Mouse (Mus musculus) layer of hippocampus, postnatal 25 days (tissue): Measurements from ENCODE around the gene Spata3. TPM values are rescaled to one million over a fixed set of nuclear protein-coding genes. Genes with fewer than 3 reads are reported as not detected.
"Not testable (repeated sequence)": the region's sequence is repeated elsewhere in the genome, so short reads cannot be mapped to it uniquely, and the experiment has no call there.

ENCODE experiments used
- DNase-seq, 2 experiments: peaks; one replicate each; pipeline ENCODE4 v3.0.0; 2022; ENCODE audit warnings: mixed read lengths in 2 of 2, low spot score in 1 of 2; ENCODE audit errors: extremely low spot score in 1 of 2
- total RNA-seq, 2 experiments: library from RNA; stranded (reverse); gene quantifications; 2 replicates each; pipeline ENCODE4 v1.2.3; 2021

Gene Spata3
- total RNA-seq = 1 to 10 TPM; 1.0 to 1.2 TPM

DNA sequence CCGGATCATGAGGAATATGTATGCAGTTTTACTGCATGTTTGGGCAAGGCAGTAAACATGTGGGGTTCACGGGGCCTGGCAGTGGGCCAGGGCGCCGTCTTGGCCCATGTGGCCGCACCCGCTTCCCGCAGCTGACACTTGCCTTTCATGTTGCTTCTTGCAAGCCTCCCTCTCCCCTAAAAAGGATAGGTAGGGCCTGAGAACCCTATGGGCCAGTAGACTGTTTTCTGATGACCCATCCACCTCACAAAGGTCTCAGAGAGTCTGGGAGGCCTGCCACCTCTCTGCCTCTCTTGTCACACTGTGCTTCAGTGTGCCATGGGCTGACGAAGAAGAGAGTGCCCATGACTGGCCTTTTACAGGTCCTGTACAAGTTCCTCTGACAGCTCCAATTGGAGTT is at the start of gene Spata3:
Gene Spata3 (plus strand): TSS at position 301 of the 400 bp plus-strand sequence.
- no peak for DNase-seq

DNA sequence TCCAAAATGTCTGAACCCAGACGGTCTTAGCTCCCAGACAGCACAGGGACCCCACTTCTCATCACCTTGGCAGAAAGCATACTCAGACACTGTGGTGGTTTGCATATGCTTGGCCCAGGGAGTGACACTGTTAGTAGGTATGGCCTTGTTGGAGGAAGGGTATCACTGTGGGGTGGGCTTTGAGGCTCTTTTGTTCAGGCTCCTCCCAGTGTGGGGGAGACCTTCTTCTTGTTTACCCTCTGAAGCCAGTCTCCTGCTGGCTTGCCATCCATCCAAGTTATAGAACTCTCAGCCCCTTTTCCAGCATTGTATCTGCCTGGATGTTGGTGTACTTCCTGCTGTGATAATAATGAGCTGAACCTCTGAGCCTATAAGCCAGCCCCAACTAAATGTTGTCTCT is 47.5 kb upstream of the Spata3 start:
- DNase-seq = no peak

DNA sequence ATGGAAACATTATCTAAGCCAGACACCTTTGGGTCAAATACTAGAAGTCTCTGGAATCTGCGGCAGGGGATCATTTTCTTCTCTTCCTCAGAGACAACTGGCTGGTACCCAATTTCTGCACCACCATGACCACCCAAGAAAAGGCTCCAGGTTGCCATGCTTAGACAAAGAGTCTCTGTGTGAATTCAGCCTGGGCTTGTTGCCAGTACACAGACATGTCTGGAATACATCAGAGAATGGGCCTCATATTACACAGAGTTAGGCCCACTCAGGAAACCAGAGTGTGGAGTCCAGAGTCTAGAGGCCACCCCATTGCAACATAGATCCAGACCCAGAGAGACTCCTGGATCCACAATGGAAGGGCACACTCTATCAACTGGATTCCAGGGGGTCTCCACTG is 47.1 kb upstream of the Spata3 start:
- DNase-seq = no peak

DNA sequence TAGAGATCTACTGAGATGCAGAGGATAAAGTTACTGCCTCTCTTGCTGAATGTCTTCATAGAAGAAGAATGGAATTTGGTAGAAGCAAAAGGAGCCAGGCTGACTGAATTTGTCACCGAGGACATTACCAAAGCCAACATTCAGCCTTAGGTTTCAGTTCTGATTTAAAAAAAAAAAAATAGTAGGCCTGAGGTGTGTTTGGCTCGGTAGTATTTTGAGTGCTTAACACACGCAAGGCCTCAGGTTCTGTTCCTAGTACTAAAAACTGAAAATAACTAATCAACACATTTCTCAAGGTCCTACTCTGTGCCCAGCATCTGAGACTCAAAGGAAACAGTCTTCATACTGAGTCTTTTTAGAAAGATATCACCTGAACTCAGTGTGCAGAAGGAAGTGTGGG is 45.5 kb upstream of the Spata3 start:
- no peak for DNase-seq

DNA sequence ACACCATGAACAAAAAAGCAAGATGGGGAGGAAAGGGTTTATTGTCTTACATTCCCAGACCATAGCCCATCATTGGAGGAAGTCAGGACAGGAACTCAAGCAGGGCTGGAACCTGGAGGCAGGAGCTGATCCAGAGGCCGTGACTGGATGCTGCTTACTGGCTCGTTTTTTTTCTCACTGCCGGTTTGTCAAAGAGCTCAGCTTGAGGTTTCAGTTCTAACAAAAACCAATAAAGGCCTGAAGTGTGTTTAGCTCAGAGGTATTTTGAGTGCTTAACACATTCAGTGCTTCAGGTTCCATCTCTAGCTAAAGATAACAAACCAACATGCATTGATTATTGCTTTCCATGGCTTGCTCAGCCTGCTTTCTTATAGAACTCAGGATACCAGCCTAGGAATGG is 44.3 kb upstream of the Spata3 start:
- no peak for DNase-seq

DNA sequence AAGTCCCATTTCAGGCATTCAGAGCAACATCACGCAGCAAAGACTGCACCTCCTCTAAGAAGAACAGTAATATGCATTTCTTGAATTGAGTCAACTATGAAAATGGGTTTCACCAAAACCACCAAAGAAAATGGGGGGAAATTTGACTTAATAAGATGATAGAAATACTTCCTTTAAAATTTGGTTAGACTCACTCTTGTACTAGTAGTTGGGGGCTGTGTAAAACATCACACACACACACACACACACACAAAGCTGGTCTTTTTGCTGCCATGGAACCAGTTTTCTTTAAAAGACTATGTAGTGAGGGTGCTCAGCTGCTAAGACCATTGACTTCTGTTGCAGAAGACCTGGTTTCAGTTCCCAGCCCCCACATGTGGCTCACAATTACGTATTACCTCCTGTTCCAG is 43.1 kb upstream of the Spata3 start:
- DNase-seq = no peak

DNA sequence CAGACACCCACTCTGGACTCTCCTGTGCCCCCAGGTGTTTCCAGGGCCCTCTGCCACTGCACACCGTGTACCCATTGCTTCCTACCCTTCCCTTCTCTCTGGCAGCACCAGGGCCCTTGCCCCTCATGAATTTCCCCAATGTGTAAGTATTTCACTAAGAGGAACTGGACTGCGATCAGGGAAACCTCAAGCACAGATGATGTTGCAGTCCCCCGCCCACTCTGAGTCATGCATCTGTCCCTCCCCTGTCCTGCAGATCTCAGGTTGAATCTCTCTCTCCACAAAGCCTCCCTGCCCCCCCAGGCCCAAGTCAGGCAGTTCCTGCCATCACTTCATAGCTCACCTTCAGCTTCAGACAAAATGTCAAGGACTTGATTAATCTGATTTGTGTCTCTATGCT is 38.9 kb upstream of the Spata3 start:
- DNase-seq = no peak

DNA sequence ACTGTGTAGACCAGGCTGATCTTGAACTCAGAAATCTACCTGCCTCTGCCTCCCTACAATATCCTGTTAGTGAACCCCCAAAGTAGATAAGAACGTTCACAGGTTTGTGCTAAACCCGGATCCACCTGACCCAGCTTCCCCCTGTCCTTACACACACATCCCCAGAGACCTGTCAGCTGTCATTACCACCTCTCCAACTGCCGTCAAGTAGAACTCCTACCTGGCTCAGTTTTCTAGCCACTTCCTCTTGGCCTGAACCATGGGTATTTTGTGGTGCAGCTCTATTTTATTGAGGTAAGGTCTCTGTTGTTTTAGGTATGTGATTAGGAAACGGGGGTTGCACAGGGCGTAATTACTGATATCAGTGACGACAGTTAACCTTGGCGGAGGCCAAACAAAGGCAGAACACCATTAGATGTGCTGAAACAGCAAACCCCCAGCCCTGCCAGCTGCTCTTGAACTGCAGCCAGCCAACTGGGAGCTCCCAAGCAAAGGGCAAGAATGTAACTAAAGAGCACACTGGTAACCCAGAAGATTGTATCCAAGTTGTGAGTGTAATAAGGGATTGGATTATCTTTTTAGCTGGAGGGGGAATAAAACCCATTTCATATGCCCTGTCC is 34.8 kb upstream of the Spata3 start:
- no peak for DNase-seq

DNA sequence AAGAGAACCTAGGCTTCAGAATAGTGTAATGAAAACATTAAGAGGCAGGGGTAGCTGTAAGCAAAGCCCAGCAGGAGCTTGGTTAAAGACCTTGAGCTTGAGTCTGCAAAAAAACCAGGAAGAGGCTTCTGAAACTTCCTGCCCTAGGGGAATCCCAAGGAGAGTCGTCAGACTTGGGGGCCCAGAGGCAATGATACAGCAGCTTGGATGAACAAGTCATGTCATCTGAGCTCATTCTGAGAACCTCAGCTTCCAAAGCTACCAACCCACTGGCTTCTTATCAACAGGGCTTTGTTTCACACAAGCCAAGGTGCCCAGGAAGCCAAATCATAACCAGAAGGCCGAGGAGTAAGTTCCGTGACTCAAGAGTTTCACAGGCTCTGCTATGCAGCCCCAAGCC is 30.8 kb upstream of the Spata3 start:
- DNase-seq = no peak

DNA sequence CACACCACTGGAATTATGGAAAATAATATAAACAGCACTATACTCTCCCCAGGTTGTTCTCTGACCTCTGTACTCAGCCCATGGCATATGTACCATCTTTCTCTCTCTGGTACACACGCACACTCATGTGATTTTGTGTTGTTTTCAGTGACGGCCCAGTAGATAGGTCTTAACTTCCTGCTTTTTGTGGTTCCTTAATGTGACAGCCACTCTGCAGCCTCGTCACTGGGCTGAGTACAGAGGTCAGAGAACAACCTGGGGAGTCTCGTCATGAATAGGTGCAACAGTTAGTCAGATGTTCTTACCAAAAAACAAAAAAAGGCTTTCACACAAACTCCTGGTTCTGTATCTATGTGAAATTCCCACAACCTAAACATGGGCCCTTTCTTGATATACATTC is 28.3 kb upstream of the Spata3 start:
- no peak for DNase-seq

DNA sequence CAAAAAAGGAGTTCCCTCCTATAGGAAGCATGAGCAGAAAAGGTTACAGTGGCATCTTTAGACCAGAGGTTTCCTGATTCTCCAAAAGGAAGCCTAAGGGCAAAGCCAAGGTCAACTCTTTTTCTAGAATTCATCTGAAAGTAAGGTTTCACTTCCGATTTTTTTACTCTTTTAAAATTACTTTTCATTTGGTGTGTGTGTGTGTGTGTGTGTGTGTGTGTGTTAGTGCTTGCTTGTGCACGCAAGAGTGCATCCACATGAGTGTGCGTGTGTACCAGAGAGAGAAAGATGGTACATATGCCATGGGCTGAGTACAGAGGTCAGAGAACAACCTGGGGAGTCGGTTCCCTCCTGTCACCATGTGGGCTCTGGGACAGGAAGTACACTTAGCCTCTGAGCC is 27.7 kb upstream of the Spata3 start:
- DNase-seq = not testable (repeated sequence)

DNA sequence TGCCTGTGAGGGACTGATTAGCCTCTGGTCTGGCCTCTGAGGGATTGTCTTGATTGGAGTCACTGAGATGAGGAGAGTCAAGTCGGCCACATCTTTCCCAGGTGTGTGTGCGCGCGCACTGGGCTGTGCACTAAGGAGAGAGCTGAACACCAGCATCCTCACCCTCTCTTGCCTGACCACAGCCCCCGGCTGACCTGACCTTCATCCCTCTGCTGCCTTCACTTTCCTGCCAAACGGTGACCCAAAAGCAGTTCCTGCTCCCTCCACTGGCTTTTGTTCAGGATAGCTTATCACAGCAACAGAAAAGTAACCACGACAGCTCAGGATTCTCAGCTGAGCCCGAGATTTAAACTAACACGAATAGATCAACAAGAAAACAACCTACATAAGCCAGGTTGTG is 24.4 kb upstream of the Spata3 start:
- DNase-seq = no peak

DNA sequence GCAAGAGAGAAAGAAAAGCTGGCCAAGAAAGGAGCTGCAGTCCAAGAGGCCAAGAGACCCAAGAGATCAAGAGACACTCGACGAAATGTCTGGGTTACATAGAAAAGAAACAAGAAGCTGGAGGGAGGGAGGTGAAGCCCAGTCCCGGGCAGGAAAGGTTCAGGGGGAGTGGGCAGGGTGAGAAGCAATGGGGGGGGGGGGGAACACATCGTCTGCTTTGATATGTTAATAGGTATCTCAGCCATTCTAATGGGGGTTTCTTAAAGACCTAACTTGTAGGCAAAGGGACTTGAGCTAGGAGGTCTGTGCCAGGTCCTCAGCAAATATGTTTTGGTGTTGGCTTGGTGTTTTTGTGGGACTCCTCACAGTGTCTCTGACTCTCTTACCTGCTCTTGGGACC is 23.1 kb upstream of the Spata3 start:
- no peak for DNase-seq

DNA sequence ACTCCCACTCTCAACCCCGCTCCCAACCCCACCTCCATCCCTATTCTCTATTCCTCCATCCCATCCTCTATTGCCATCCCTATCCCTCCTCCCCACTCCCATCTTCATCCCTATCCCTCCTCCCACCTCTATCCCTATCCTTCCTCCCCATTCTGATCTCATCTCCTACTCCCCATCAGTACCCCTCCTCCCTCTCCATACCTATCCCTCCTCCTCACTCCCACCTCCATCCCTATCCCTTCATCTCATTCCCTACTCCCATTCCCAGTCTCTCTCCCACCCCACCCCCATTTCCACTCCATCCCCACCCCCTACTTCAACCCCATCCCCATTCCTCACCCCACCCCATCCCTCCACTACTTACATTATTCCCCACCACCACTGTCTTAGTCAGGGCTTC is 19.4 kb upstream of the Spata3 start:
- no peak for DNase-seq

DNA sequence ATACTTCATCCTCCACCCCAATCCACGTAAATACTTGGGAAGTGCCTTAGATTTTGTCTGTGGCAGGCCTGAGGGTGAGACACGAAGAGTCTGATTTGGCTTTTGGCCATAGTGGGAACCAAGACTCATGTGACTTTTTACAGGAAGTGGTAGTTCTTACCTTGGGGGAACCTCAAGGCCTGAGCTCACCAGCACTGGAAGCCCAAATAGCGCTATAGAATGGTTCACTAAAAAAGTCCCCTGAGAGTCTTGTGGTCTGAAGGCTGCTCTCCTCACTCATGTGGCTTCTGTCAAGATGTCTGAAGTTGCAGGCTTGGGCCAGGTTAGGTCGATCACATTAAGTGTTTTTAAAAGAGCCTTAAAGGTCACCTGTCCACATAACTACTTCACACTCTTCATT is 18.6 kb upstream of the Spata3 start:
- DNase-seq = no peak

DNA sequence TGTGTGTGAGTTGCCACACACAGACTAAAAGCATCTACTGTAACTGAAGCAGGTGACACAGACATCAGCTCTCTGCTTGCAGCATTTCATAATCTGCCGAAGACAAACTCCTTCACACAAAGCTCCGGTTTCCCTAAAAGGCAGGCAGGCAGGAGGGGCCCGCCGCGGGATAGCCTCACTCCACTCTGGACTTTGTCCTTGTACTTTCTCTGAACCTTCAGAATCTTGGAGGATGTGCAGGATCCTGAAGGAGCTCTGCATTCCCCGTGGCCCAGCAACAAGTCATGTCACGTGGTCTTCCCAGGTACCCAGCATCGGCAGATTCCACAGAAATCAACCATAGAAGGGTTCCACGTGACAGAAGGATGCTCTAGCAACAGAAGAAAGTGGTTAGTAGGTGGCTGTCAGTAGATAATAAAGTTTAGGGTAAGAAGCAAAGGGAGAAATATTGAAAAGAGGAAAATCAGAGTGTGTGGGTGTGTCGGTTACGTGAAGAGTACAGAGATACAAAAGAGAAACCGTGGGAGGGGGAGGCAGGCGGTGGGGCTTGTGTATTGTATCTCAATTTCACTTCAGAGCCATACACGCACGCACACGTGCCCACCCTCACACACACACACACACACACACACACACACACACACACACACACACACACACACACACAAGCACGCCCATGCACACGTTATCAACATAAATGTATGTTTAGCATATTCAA is 16.6 kb upstream of the Spata3 start:
- DNase-seq = no peak

DNA sequence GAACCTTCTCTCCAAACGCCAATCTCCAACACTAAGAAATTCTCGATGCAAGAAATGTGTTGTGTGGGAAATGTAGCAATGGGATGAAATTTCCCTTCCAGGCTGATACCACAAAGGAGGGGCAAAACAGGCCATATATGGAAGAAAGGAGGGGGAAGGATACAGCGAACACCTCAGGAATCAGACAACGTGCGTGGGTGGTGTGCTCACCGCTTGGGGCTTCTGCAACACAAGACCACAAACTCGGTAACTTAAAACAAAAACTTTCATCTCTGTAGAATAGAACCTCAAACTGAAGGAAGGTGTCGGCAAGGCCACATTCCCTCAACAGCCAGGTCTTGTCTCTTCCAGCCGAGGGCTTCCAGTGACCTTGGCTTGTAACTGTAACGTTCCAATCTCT is 11.1 kb upstream of the Spata3 start:
- no peak for DNase-seq

DNA sequence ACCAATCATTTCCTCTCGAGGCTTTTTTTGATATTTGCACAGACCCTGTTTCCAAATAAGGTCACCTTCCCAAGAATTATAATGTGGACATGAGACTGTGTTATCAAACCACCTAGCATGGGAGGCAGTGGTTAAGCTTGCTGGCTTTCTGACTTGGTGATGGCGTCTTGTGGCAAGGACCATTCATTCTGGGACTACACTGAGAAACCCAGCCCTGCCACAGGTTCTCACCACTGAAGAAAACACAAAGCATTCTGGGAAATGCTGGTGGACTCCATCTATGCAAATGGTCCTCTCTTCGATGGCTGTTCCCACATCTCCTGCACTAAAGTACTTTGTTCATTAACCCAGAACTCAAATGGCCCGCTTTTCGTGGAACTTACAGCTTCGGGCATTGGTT is 10.6 kb upstream of the Spata3 start:
- DNase-seq = no peak

DNA sequence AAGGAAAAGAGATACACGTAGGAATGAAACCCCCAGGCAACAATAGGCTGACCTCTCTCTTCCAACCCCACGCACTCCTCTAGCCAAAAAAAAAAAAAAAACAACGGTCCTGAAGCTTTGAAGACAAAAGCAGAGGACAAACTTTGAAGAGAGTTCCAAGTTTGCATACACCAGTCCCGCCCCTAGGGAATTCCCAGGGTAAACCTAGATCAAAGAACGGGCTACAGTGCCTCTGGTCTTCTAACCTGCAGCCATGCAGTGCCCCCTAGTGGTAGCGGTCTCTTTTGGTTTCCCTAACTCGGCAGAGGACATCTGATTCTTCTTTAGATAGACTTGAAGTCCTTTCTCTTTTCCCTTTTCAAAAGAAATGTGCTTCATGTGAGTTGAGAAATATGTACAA is 8.8 kb upstream of the Spata3 start:
- DNase-seq = peak; percentile 93 to 100

DNA sequence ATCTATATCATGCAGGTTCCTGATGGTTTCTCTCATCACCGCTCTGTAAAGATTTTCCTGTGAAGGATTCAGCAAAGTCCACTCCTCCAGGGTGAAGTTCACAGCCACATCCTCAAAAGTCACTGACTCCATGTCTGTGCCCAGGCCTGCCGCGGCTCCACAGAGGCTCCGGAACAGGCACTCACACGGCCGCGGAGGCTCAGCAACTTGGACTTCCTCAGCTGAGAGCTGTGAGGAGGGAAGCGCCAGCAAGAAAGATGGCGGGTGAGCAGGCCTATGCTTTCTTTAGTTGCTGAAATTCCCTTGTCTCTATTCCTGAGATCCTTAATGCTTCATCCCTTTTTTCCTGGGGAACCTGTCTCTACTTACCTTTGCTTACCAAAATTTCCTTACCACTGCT is 858 bp upstream of the Spata3 start:
- not testable (repeated sequence) for DNase-seq

DNA sequence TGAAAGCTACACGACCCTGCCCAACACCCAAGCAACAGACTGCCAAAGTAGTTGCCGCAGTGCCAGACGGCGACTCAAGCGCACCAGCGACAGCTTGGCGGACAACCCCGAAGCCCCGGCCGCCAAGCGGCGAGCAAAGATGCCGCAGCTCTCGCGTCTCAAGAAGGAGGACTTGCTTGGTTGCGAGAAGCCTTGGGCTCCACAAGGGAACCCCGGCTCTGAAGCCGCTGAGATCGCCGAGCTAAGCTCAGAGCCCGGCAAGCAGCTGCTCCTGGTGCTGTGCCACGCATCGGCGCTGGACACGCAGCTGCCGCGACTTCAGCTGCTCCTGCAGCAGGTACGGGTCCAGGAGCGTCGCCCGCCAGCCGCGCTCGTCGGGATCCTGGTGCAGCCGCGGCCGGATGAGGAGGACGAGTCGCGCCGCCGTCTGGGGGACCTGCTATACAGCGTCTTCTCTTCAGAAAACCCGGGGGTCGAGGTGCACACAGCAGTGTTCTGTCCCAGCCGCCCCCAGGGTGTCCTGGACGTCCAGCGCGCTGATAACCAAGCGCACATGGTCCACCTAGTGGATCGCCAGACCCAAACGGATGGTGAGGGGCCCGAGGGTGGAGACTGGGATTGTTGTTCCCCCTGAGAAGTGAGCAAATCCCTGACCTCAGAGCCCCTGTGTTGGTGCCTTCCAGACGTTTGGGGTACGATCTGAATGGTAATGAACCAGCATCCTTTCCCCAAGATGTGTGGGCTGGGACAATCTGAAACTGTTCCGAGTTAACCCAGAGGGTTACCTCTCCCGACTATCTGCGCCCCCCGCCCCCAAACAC is 1.8 kb downstream of the Spata3 start:
- DNase-seq = peak; percentile 50 to 60
